Mouse (Mus musculus) bone marrow, adult 2 months (tissue): ENCODE results near the gene Ttll9.

Source experiments
- CTCF ChIP-seq: fragments of 200-500 bp; IDR thresholded peaks from 2 replicates; pipeline ENCODE4 v1.5.1; 2011; ENCODE audit warnings: low read length, control low read depth; ENCODE audit not compliant: control insufficient read depth, insufficient read depth
- POLR2A ChIP-seq: fragments of 200-500 bp; IDR thresholded peaks from 2 replicates; pipeline ENCODE4 v1.6.1; 2011; ENCODE audit warnings: low read depth, mild to moderate bottlenecking, control low read depth, low read length, borderline replicate concordance; ENCODE audit not compliant: control insufficient read depth

GRCm38 (mm10) chr2:153052700-153053351 lies 90.5 kb downstream of the Ttll9 start:
- no peak for TF ChIP-seq CTCF
- no peak; the same call in 1 of the 2 replicates for TF ChIP-seq POLR2A
